In genomic region chr12:83112283-83112682, GRCm38 (mm10) we compare ENCODE assay signal across 10 mouse cellular contexts.
A peak's percentile ranks its signal among the peaks of the same experiment; 100 is the strongest.
DNase-seq lines count a peak whose midpoint lies in the region; ATAC-seq and TF ChIP-seq lines count a peak whose summit lies in the region.
"Had no signal": no experiment of that assay in that cellular context is flagged by ENCODE, and none has a peak within 500 bp of the region (broad histone marks: within the 10 kb centered on the region; RNA-seq: fewer than 3 reads in every experiment).

No protein-coding gene starts in this region.

- no peaks in the 10 kb centered on the region for H3K4me1 ChIP-seq in neural tube, embryonic 11.5 days (ENCODE audit: control insufficient read depth, insufficient read depth, low read length)
- peaks cover 27% of the 10 kb centered on the region for H3K4me1 ChIP-seq in midbrain, embryonic 15.5 days
- H3K4me1 ChIP-seq: stomach, embryonic 15.5 days had no signal

- no peak overlapping the region for H3K4me2 ChIP-seq in neural tube, embryonic 11.5 days (ENCODE audit: low read depth)
- H3K4me2 ChIP-seq in midbrain, embryonic 15.5 days: no peak overlapping the region
- H3K4me2 ChIP-seq: stomach, embryonic 15.5 days had no signal

- no peak overlapping the region for H3K4me3 ChIP-seq in gastrocnemius, adult 2 months
- H3K4me3 ChIP-seq in neural tube, embryonic 11.5 days (ENCODE audit: low read depth, low read length): no peak overlapping the region
- H3K4me3 ChIP-seq in midbrain, embryonic 15.5 days: no peak overlapping the region
- H3K4me3 ChIP-seq: stomach, embryonic 15.5 days had no signal

- no peak for DNase-seq in gastrocnemius, adult 2 months
- no peak for DNase-seq in gastrocnemius, postnatal 14 days
- peak; percentile 44 for DNase-seq in neural tube, embryonic 11.5 days (ENCODE audit: low spot score)
- no peak for DNase-seq in neural tube, embryonic 10.5 days (ENCODE audit: extremely low spot score, low spot score)
- no peak for DNase-seq in gastrocnemius, adult 18-20 months (ENCODE audit: low spot score)
- no peak for DNase-seq in left cerebral cortex, adult 8-10 months (ENCODE audit: low spot score in 2 of 2)
- DNase-seq: adrenal gland, postnatal 14 days had no signal

- WGBS in neural tube, embryonic 11.5 days: 84% methylated on average over 5 of the region's 5 CpGs
- WGBS in midbrain, embryonic 15.5 days: 81% methylated on average over 5 of the region's 5 CpGs

- intact Hi-C loops in gastrocnemius, adult 2 months (cut with DNase I): loop anchor here (10.0 kb wide), 1 partner anchor 223 kb away; no protein-coding TSS in a partner anchor
- intact Hi-C loops in gastrocnemius, postnatal 14 days (cut with DNase I; ENCODE audit: low total_unique reads): loop anchor here (10.0 kb wide), 1 partner anchor 193 kb away; no protein-coding TSS in a partner anchor

- TF ChIP-seq CTCF in gastrocnemius, adult 2 months (IDR thresholded peaks at IDR 0.05): peak; percentile 48

- no peak for ATAC-seq in neural tube, embryonic 11.5 days (ENCODE audit: insufficient read depth, low FRiP score, low TSS enrichment)
- peak; percentile 64 for ATAC-seq in erythroid progenitor cell, adult 5-6 weeks (replicated peaks; ENCODE audit: low FRiP score, poor library complexity, severe bottlenecking)
- 0 out of 2 replicates have a peak, but pooled peaks have one; percentile 32 for ATAC-seq in midbrain, embryonic 15.5 days (replicated peaks)

- no peak overlapping the region for H3K27ac ChIP-seq in gastrocnemius, adult 2 months
- no peak overlapping the region for H3K27ac ChIP-seq in neural tube, embryonic 11.5 days (ENCODE audit: low read depth, low read length)
- H3K27ac ChIP-seq in midbrain, embryonic 15.5 days: 0 out of 2 replicates have a peak overlapping the region, but pooled peaks have one; percentile 25
- H3K27ac ChIP-seq: stomach, embryonic 15.5 days had no signal

- H3K36me3 ChIP-seq in neural tube, embryonic 11.5 days (ENCODE audit: control insufficient read depth, insufficient read depth, low read length): no peaks in the 10 kb centered on the region
- no peaks in the 10 kb centered on the region for H3K36me3 ChIP-seq in midbrain, embryonic 15.5 days (replicated peaks)
- H3K36me3 ChIP-seq: stomach, embryonic 15.5 days had no signal

- H3K27me3 ChIP-seq in neural tube, embryonic 11.5 days (ENCODE audit: control insufficient read depth, insufficient read depth, low read length): no peaks in the 10 kb centered on the region
- no peaks in the 10 kb centered on the region for H3K27me3 ChIP-seq in midbrain, embryonic 15.5 days (replicated peaks)
- H3K27me3 ChIP-seq: stomach, embryonic 15.5 days had no signal

- no peak overlapping the region for H3K9ac ChIP-seq in neural tube, embryonic 11.5 days (ENCODE audit: low read length)
- no peak overlapping the region for H3K9ac ChIP-seq in midbrain, embryonic 15.5 days
- H3K9ac ChIP-seq: stomach, embryonic 15.5 days had no signal

- no peaks in the 10 kb centered on the region for H3K9me3 ChIP-seq in neural tube, embryonic 11.5 days (ENCODE audit: control insufficient read depth, low read length)
- no peaks in the 10 kb centered on the region for H3K9me3 ChIP-seq in midbrain, embryonic 15.5 days
- H3K9me3 ChIP-seq: stomach, embryonic 15.5 days had no signal
